Mouse (Mus musculus): ENCODE measurements at regions not wholly inside any gene's neighbourhood (a gene's known extent, or its start where the extent isn't known, plus 50 kb on each side); places are given as distances from the start of the nearest gene placed in this dataset.

DNA sequence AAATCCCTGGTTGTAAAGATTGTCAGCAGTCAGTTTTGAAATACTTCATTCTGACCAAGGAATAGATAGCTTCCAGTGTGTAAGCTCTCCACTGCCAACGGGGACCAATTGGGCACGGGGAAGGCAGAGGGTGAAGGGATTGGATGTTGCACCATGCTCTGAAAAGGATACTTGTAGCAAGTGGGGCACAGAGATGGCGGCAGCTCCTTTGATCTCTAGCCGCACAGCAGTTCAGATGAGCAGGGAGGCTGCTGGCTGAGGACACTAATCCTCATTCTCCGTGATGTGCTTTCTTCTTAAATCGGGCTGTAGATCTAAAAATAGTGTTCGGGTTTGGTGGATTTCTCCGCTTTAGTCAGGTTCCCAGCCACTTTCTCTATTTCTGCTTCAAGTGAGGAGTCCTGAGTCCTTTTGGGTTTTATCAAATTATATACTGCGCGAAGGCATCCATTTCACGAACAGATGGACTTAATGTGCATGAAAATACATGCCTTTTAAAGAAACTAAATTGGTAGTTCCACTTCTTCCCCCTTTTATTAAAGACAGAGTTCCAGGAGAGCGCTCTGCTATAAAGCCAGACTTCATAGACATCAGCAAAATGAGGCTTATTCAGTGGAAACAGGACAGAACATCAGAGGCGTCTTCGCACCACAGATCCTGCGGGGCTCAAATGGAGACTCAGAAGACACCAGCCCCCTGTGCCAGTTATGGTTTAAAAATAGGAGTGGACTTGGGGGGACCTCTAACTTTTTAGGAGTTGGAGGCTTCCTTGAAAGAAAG lies 225.1 kb upstream of the Klf4 start:
- DNase-seq (ENCODE audit: low spot score) (no peak), ATAC-seq (ENCODE audit: low FRiP score, low TSS enrichment) (no peak)
- Histone ChIP-seq H3K27ac (replicated peaks) (no peak overlapping the region), H3K9ac (ENCODE audit: low read length) (no peak overlapping the region), H3K27me3 (ENCODE audit: control insufficient read depth, insufficient read depth, low read length) (no peaks in the 10 kb centered on the region), H3K9me3 (ENCODE audit: control insufficient read depth, low read length) (no peaks in the 10 kb centered on the region), H3K4me2 (replicated peaks; ENCODE audit: low read depth) (no peak overlapping the region), H3K4me3 (ENCODE audit: low read depth, low read length) (no peak overlapping the region), H3K36me3 (ENCODE audit: control insufficient read depth, insufficient read depth, low read length) (no peaks in the 10 kb centered on the region), H3K4me1 (replicated peaks; ENCODE audit: control insufficient read depth, insufficient read depth) (no peaks in the 10 kb centered on the region)
- 72% methylated on average over 15 of the region's 15 CpGs for WGBS
- TF ChIP-seq CTCF (IDR thresholded peaks at IDR 0.05; ENCODE audit: low read depth), result no peak
- TF ChIP-seq EP300 (optimal IDR thresholded peaks at IDR 0.05), result no peak

DNA sequence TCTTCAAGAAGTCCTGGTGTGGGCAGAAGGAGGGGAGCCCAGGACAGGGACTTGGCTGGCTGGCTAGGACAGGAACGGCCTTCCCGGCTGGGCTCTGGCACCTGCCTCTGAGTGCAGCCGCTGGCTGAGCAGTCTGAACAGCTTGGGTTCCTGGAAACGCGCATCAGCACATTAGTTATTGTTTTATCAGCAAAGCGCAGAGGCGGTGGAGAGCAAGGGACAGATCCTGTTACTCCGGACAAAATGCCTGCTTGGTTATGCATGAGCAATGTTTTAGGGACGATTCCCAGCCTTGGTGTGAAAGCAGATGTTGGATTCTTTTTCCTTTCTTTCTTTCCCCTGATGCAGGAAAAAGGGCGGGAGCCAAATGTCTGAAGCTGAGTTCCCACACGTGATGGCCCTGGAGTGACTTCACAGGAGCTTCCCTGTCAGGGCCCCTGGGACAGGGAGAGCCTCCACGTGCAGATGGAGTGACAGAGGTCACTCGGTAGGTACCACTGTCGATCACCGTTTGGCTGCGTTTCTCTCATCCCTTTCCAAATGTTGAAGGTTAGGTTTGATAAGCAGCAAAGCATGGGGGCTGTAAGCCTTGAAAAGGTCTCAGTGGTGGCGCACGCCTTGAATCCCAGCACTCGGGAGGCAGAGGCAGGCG lies 217.8 kb upstream of the Klf4 start:
- no peak for TF ChIP-seq EP300 (optimal IDR thresholded peaks at IDR 0.05)
- TF ChIP-seq CTCF (IDR thresholded peaks at IDR 0.05; ENCODE audit: low read depth), result no peak
- peak; percentile 19 for DNase-seq (ENCODE audit: low spot score)
- ATAC-seq (ENCODE audit: low FRiP score, low TSS enrichment), result peak; percentile 29; the same call in 1 of the 2 replicates

DNA sequence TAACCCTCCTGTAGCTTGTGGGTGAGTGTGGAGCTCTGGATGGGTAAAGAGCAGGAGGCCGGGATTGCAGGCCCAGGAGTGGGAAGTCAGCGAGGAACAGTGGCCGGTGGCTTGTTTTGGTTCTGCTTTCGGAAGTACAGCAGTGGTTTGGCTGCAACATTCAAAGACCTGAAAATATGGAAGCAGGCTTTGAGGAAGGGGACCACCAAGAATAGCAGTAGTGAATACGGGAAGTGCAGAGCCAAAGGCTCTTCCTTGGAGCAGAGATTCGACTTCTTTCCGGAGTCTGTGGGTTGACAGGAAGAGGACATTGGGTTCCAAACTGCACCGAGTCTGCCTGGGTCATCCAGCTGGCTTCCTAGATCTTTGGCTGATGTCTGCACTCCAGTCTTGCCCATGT lies 209.1 kb upstream of the Klf4 start:
- Histone ChIP-seq H3K27ac (replicated peaks) (no peak overlapping the region), H3K4me3 (ENCODE audit: low read depth, low read length) (no peak overlapping the region), H3K4me1 (replicated peaks; ENCODE audit: control insufficient read depth, insufficient read depth) (no peaks in the 10 kb centered on the region), H3K27me3 (ENCODE audit: control insufficient read depth, insufficient read depth, low read length) (no peaks in the 10 kb centered on the region), H3K4me2 (replicated peaks; ENCODE audit: low read depth) (no peak overlapping the region), H3K9ac (ENCODE audit: low read length) (no peak overlapping the region), H3K9me3 (ENCODE audit: control insufficient read depth, low read length) (no peaks in the 10 kb centered on the region), H3K36me3 (ENCODE audit: control insufficient read depth, insufficient read depth, low read length) (no peaks in the 10 kb centered on the region)
- TF ChIP-seq EP300 (optimal IDR thresholded peaks at IDR 0.05), result no peak
- no peak for TF ChIP-seq CTCF (IDR thresholded peaks at IDR 0.05; ENCODE audit: low read depth)
- DNase-seq (ENCODE audit: low spot score), result no peak
- no peak for ATAC-seq (ENCODE audit: low FRiP score, low TSS enrichment)
- 86% methylated on average over 8 of the region's 8 CpGs for WGBS

More for the DNA sequence above, 217.8 kb upstream of the Klf4 start:
- Histone ChIP-seq H3K27me3 (ENCODE audit: control insufficient read depth, insufficient read depth, low read length) (no peaks in the 10 kb centered on the region), H3K9ac (ENCODE audit: low read length) (no peak overlapping the region), H3K36me3 (ENCODE audit: control insufficient read depth, insufficient read depth, low read length) (no peaks in the 10 kb centered on the region), H3K27ac (replicated peaks) (no peak overlapping the region), H3K4me2 (replicated peaks; ENCODE audit: low read depth) (no peak overlapping the region), H3K4me3 (ENCODE audit: low read depth, low read length) (no peak overlapping the region), H3K4me1 (replicated peaks; ENCODE audit: control insufficient read depth, insufficient read depth) (no peaks in the 10 kb centered on the region), H3K9me3 (ENCODE audit: control insufficient read depth, low read length) (no peaks in the 10 kb centered on the region)
- 63% methylated on average over 20 of the region's 20 CpGs for WGBS

GRCm38 (mm10) chr4:55740062-55740461 lies 207.8 kb upstream of the Klf4 start:
- Histone ChIP-seq H3K4me2 (replicated peaks; ENCODE audit: low read depth) (no peak overlapping the region), H3K27ac (replicated peaks) (no peak overlapping the region), H3K36me3 (ENCODE audit: control insufficient read depth, insufficient read depth, low read length) (no peaks in the 10 kb centered on the region), H3K9ac (ENCODE audit: low read length) (no peak overlapping the region), H3K4me3 (ENCODE audit: low read depth, low read length) (no peak overlapping the region), H3K27me3 (ENCODE audit: control insufficient read depth, insufficient read depth, low read length) (no peaks in the 10 kb centered on the region), H3K9me3 (ENCODE audit: control insufficient read depth, low read length) (no peaks in the 10 kb centered on the region), H3K4me1 (replicated peaks; ENCODE audit: control insufficient read depth, insufficient read depth) (no peaks in the 10 kb centered on the region)
- WGBS, result 86% methylated on average over 15 of the region's 15 CpGs
- ATAC-seq (ENCODE audit: low FRiP score, low TSS enrichment) (no peak), DNase-seq (ENCODE audit: low spot score) (no peak)
- TF ChIP-seq CTCF (IDR thresholded peaks at IDR 0.05; ENCODE audit: low read depth), result no peak
- TF ChIP-seq EP300 (optimal IDR thresholded peaks at IDR 0.05), result no peak

DNA sequence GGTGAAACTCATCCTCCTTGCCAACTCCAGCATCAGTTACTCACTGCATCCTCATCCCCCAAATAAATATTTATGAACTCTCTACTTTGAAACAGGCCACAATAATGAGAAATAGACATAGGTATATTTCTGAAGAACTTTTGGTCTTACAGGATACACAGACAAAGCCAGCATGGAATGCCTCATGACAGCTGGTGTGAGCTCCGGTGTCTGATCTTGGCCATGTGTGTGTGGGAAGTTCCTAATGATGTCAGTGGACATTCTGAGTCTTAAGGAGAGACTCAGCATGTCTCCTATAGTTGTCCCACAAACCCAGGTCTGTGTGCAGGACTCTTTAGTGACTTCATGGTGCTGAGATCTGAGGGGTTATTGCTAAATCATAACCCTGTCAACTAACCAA lies 206.4 kb upstream of the Klf4 start:
- Histone ChIP-seq H3K9ac (ENCODE audit: low read length) (no peak overlapping the region), H3K4me2 (replicated peaks; ENCODE audit: low read depth) (no peak overlapping the region), H3K27me3 (ENCODE audit: control insufficient read depth, insufficient read depth, low read length) (no peaks in the 10 kb centered on the region), H3K4me1 (replicated peaks; ENCODE audit: control insufficient read depth, insufficient read depth) (no peaks in the 10 kb centered on the region; the same call in 1 of the 2 replicates), H3K9me3 (ENCODE audit: control insufficient read depth, low read length) (no peaks in the 10 kb centered on the region), H3K27ac (replicated peaks) (no peak overlapping the region), H3K4me3 (ENCODE audit: low read depth, low read length) (no peak overlapping the region), H3K36me3 (ENCODE audit: control insufficient read depth, insufficient read depth, low read length) (no peaks in the 10 kb centered on the region)
- ATAC-seq (ENCODE audit: low FRiP score, low TSS enrichment) (no peak), DNase-seq (ENCODE audit: low spot score) (no peak)
- WGBS, result 86% methylated on average over 1 of the region's 1 CpGs
- no peak for TF ChIP-seq EP300 (optimal IDR thresholded peaks at IDR 0.05)
- no peak for TF ChIP-seq CTCF (IDR thresholded peaks at IDR 0.05; ENCODE audit: low read depth)

DNA sequence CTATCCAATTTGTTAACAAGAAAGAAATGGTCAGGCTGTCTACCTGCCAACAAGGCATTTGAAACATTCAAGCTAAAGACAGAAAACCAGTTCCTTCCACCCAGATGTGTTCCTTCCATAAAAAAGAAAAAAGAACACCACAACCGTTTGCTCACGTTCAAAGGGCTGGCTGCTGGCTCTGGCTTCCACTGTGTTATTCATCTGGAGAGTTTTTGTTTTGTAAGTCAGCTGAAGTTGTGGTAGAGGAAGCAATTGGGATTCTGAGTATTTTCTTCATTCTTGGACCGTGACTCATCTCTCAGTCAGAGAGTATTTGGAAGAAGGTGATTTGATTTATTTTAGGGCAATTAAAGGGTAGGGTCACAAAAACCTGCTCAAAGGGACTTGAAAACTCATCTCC lies 203.2 kb upstream of the Klf4 start:
- DNase-seq (ENCODE audit: low spot score) (no peak), ATAC-seq (ENCODE audit: low FRiP score, low TSS enrichment) (no peak)
- H3K9me3 ChIP-seq (ENCODE audit: control insufficient read depth, low read length), result no peaks in the 10 kb centered on the region
- no peak overlapping the region for H3K4me3 ChIP-seq (ENCODE audit: low read depth, low read length)
- no peak overlapping the region for H3K9ac ChIP-seq (ENCODE audit: low read length)
- H3K4me1 ChIP-seq (replicated peaks; ENCODE audit: control insufficient read depth, insufficient read depth), result peaks cover 2% of the 10 kb centered on the region; the same call in 1 of the 2 replicates
- H3K27me3 ChIP-seq (ENCODE audit: control insufficient read depth, insufficient read depth, low read length), result no peaks in the 10 kb centered on the region
- H3K4me2 ChIP-seq (replicated peaks; ENCODE audit: low read depth), result no peak overlapping the region
- WGBS, result 40% methylated on average over 3 of the region's 3 CpGs
- no peak for TF ChIP-seq CTCF (IDR thresholded peaks at IDR 0.05; ENCODE audit: low read depth)
- TF ChIP-seq EP300 (optimal IDR thresholded peaks at IDR 0.05), result no peak
- H3K36me3 ChIP-seq (ENCODE audit: control insufficient read depth, insufficient read depth, low read length), result no peaks in the 10 kb centered on the region
- H3K27ac ChIP-seq (replicated peaks), result no peak overlapping the region

All from stomach, postnatal 0 days (tissue).